Mouse (Mus musculus) limb, embryonic 10.5 days (tissue): Measurements from ENCODE around the gene Magi1. TPM values are rescaled to one million over a fixed set of nuclear protein-coding genes. Genes with fewer than 3 reads are reported as not detected.

ENCODE experiments used
- DNase-seq: peaks from one replicate; pipeline ENCODE4 v3.0.0-alpha.2; 2017; ENCODE audit warnings: low spot score
- H3K27ac ChIP-seq: fragments of 300-500 bp; sonication (generic); 2 replicates; pipeline ENCODE4 v1.5.1; 2016; ENCODE audit warnings: mild to moderate bottlenecking
- H3K27me3 ChIP-seq: fragments of 300-500 bp; sonication (generic); 2 replicates; pipeline ENCODE4 v1.6.1; 2016; ENCODE audit warnings: low read depth, mild to moderate bottlenecking; ENCODE audit not compliant: poor library complexity, severe bottlenecking
- H3K36me3 ChIP-seq: fragments of 300-500 bp; sonication (generic); 2 replicates; pipeline ENCODE4 v1.6.1; 2016; ENCODE audit warnings: mild to moderate bottlenecking, moderate library complexity
- H3K4me1 ChIP-seq: fragments of 300-500 bp; sonication (generic); 2 replicates; pipeline ENCODE4 v1.6.1; 2016
- H3K4me3 ChIP-seq: fragments of 300-500 bp; sonication (generic); 2 replicates; pipeline ENCODE4 v1.5.1; 2016; ENCODE audit warnings: mild to moderate bottlenecking, moderate library complexity
- H3K9me3 ChIP-seq: fragments of 300-500 bp; sonication (generic); replicated peaks from 2 replicates; pipeline ENCODE4 v1.6.1; 2016; ENCODE audit warnings: mild to moderate bottlenecking
- WGBS: fragments of 180-500 bp; shearing (Covaris S2); methylation state at CpG from one replicate; pipeline ENCODE4 v1.1.7; 2016; 5-methylcytosine and 5-hydroxymethylcytosine counted together
- polyA plus RNA-seq: library from polyadenylated mRNA; unstranded; fragments of >200 nt; fragmentation: Nextera tagmentation; extraction: Ambion mirVana; gene quantifications from 2 replicates; pipeline ENCODE4 v1.2.1, GENCODE M21; 2016

The Magi1 gene
- polyA plus RNA-seq, 1 experiment from 2014 or later, result 16.7 TPM

- H3K27me3 ChIP-seq, result no peaks in the 10 kb centered on the region
- WGBS, result 78% methylated on average over 8 of the region's 8 CpGs
- peaks cover 20% of the 10 kb centered on the region for H3K4me1 ChIP-seq
- DNase-seq, result no peak
- H3K27ac ChIP-seq, result no peak overlapping the region; the same call in 1 of the 2 replicates
- H3K4me3 ChIP-seq, result no peak overlapping the region
- no peaks in the 10 kb centered on the region for H3K9me3 ChIP-seq
- H3K36me3 ChIP-seq, result no peaks in the 10 kb centered on the region
Measured at GRCm38 (mm10) chr6:93996841-93997485, 286.8 kb downstream of the Magi1 start.

GRCm38 (mm10) chr6:93987561-93987960 lies 296.2 kb downstream of the Magi1 start:
- no peak for DNase-seq
- no peaks in the 10 kb centered on the region for H3K9me3 ChIP-seq

GRCm38 (mm10) chr6:93985111-93985510 lies 298.6 kb downstream of the Magi1 start:
- WGBS, result 66% methylated on average over 9 of the region's 9 CpGs
- no peak overlapping the region for H3K27ac ChIP-seq
- no peak for DNase-seq
- H3K27me3 ChIP-seq, result no peaks in the 10 kb centered on the region
- H3K4me1 ChIP-seq, result peaks cover 36% of the 10 kb centered on the region
- H3K9me3 ChIP-seq, result no peaks in the 10 kb centered on the region
- H3K36me3 ChIP-seq, result no peaks in the 10 kb centered on the region
- no peak overlapping the region for H3K4me3 ChIP-seq

More at GRCm38 (mm10) chr6:93987561-93987960, 296.2 kb downstream of the Magi1 start:
- Histone ChIP-seq H3K36me3 (no peaks in the 10 kb centered on the region), H3K27me3 (no peaks in the 10 kb centered on the region), H3K4me3 (no peak overlapping the region), H3K27ac (no peak overlapping the region), H3K4me1 (peaks cover 25% of the 10 kb centered on the region)
- 17% methylated on average over 3 of the region's 3 CpGs for WGBS

GRCm38 (mm10) chr6:93983551-93983950 lies 300.2 kb downstream of the Magi1 start:
- Histone ChIP-seq H3K9me3 (no peaks in the 10 kb centered on the region), H3K27me3 (no peaks in the 10 kb centered on the region), H3K27ac (no peak overlapping the region), H3K4me3 (no peak overlapping the region), H3K36me3 (no peaks in the 10 kb centered on the region), H3K4me1 (peaks cover 29% of the 10 kb centered on the region)
- DNase-seq, result no peak
- WGBS, result 89% methylated on average over 3 of the region's 3 CpGs

GRCm38 (mm10) chr6:93981211-93981610 lies 302.5 kb downstream of the Magi1 start:
- 59% methylated on average over 8 of the region's 8 CpGs for WGBS

GRCm38 (mm10) chr6:93979241-93979640 lies 304.5 kb downstream of the Magi1 start:
- DNase-seq, result no peak
- H3K36me3 ChIP-seq, result no peaks in the 10 kb centered on the region
- no peak overlapping the region for H3K4me3 ChIP-seq
- H3K4me1 ChIP-seq, result peaks cover 13% of the 10 kb centered on the region
- no peaks in the 10 kb centered on the region for H3K9me3 ChIP-seq
- H3K27me3 ChIP-seq, result no peaks in the 10 kb centered on the region
- 93% methylated on average over 3 of the region's 3 CpGs for WGBS
- no peak overlapping the region for H3K27ac ChIP-seq

More at GRCm38 (mm10) chr6:93981211-93981610, 302.5 kb downstream of the Magi1 start:
- Histone ChIP-seq H3K9me3 (no peaks in the 10 kb centered on the region), H3K27ac (no peak overlapping the region), H3K27me3 (no peaks in the 10 kb centered on the region), H3K4me3 (no peak overlapping the region), H3K36me3 (no peaks in the 10 kb centered on the region), H3K4me1 (peaks cover 13% of the 10 kb centered on the region)
- DNase-seq, result no peak

GRCm38 (mm10) chr6:93968721-93969120 lies 315.0 kb downstream of the Magi1 start:
- H3K36me3 ChIP-seq, result no peaks in the 10 kb centered on the region
- no peak for DNase-seq
- no peaks in the 10 kb centered on the region for H3K27me3 ChIP-seq
- H3K4me3 ChIP-seq, result no peak overlapping the region
- H3K4me1 ChIP-seq, result peaks cover 4% of the 10 kb centered on the region; the same call in 1 of the 2 replicates
- no peaks in the 10 kb centered on the region for H3K9me3 ChIP-seq
- H3K27ac ChIP-seq, result no peak overlapping the region
- WGBS, result 87% methylated on average over 2 of the region's 2 CpGs

- 91% methylated on average over 5 of the region's 5 CpGs for WGBS
- DNase-seq, result no peak
- Histone ChIP-seq H3K9me3 (no peaks in the 10 kb centered on the region), H3K36me3 (no peaks in the 10 kb centered on the region), H3K4me3 (no peak overlapping the region), H3K27me3 (no peaks in the 10 kb centered on the region), H3K4me1 (peaks cover 4% of the 10 kb centered on the region; the same call in 1 of the 2 replicates), H3K27ac (no peak overlapping the region)
Measured at GRCm38 (mm10) chr6:93962757-93963336, 320.9 kb downstream of the Magi1 start.

GRCm38 (mm10) chr6:93961782-93962181 lies 321.9 kb downstream of the Magi1 start:
- H3K27me3 ChIP-seq, result no peaks in the 10 kb centered on the region
- H3K27ac ChIP-seq, result no peak overlapping the region
- WGBS, result 89% methylated on average over 1 of the region's 1 CpGs
- no peak for DNase-seq
- peaks cover 4% of the 10 kb centered on the region; the same call in 1 of the 2 replicates for H3K4me1 ChIP-seq
- no peaks in the 10 kb centered on the region for H3K36me3 ChIP-seq
- no peaks in the 10 kb centered on the region for H3K9me3 ChIP-seq
- H3K4me3 ChIP-seq, result no peak overlapping the region

- 63% methylated on average over 2 of the region's 2 CpGs for WGBS
- H3K4me1 ChIP-seq, result peaks cover 3% of the 10 kb centered on the region; the same call in 1 of the 2 replicates
Measured at GRCm38 (mm10) chr6:93957172-93957571, 326.5 kb downstream of the Magi1 start.

GRCm38 (mm10) chr6:93946612-93947011 lies 337.1 kb downstream of the Magi1 start:
- no peak overlapping the region for H3K4me3 ChIP-seq
- peaks cover 10% of the 10 kb centered on the region; the same call in 1 of the 2 replicates for H3K4me1 ChIP-seq
- H3K36me3 ChIP-seq, result no peaks in the 10 kb centered on the region
- 84% methylated on average over 2 of the region's 2 CpGs for WGBS
- H3K9me3 ChIP-seq, result no peaks in the 10 kb centered on the region
- H3K27me3 ChIP-seq, result no peaks in the 10 kb centered on the region
- no peak overlapping the region for H3K27ac ChIP-seq
- DNase-seq, result no peak

More at GRCm38 (mm10) chr6:93957172-93957571, 326.5 kb downstream of the Magi1 start:
- Histone ChIP-seq H3K27me3 (no peaks in the 10 kb centered on the region), H3K9me3 (no peaks in the 10 kb centered on the region), H3K27ac (no peak overlapping the region), H3K36me3 (no peaks in the 10 kb centered on the region), H3K4me3 (no peak overlapping the region)
- DNase-seq, result no peak

GRCm38 (mm10) chr6:93936359-93936758 lies 347.4 kb downstream of the Magi1 start:
- DNase-seq, result no peak
- H3K4me3 ChIP-seq, result no peak overlapping the region
- H3K4me1 ChIP-seq, result no peaks in the 10 kb centered on the region
- WGBS, result 89% methylated on average over 6 of the region's 6 CpGs
- no peaks in the 10 kb centered on the region for H3K27me3 ChIP-seq
- no peak overlapping the region for H3K27ac ChIP-seq
- no peaks in the 10 kb centered on the region for H3K9me3 ChIP-seq
- H3K36me3 ChIP-seq, result no peaks in the 10 kb centered on the region

- DNase-seq, result no peak
- Histone ChIP-seq H3K9me3 (no peaks in the 10 kb centered on the region), H3K27ac (no peak overlapping the region), H3K4me1 (no peaks in the 10 kb centered on the region), H3K36me3 (no peaks in the 10 kb centered on the region), H3K4me3 (no peak overlapping the region), H3K27me3 (no peaks in the 10 kb centered on the region)
- WGBS, result 81% methylated on average over 4 of the region's 4 CpGs
Measured at GRCm38 (mm10) chr6:93935793-93936192, 347.9 kb downstream of the Magi1 start.
